Mouse (Mus musculus) heart, postnatal 36 days (tissue): ENCODE measurements around the gene Farp1. TPM values are rescaled to one million over a fixed set of nuclear protein-coding genes. Genes with fewer than 3 reads are reported as not detected.
A peak's percentile ranks its signal among the peaks of the same experiment; 100 is the strongest.

Experiments used
- DNase-seq, 2 experiments: peaks; one replicate each; pipeline ENCODE4 v3.0.0; 2021 to 2022
- intact Hi-C: fragments of 180-260 bp; cut with DNase I; formaldehyde crosslinking; loops from one replicate; pipeline ENCODE4 v1.15.1; 2025
- total RNA-seq, 2 experiments: library from RNA; stranded (reverse); gene quantifications; 2 replicates each; pipeline ENCODE4 v1.2.3; 2021

The Farp1 gene
- total RNA-seq, 2 experiments from 2014 or later = 10.4 to 10.8 TPM

- intact Hi-C loops = no loop called here
- DNase-seq = no peak
These were observed 209.1 kb downstream of the Farp1 start for GRCm38 (mm10) chr14:121244104-121244503.

GRCm38 (mm10) chr14:121246048-121246731, 211.2 kb downstream of the Farp1 start:
- no peak for DNase-seq
- intact Hi-C loops = no loop called here

GRCm38 (mm10) chr14:121247287-121247686, 212.3 kb downstream of the Farp1 start:
- intact Hi-C loops = no loop called here
- no peak for DNase-seq

- intact Hi-C loops = no loop called here
- DNase-seq = no peak
These were observed 213.3 kb downstream of the Farp1 start for GRCm38 (mm10) chr14:121248346-121248745.

- intact Hi-C loops = no loop called here
- DNase-seq = no peak
These were observed 216.1 kb downstream of the Farp1 start for GRCm38 (mm10) chr14:121251099-121251498.

- intact Hi-C loops = no loop called here
- no peak for DNase-seq
These were observed 216.7 kb downstream of the Farp1 start for GRCm38 (mm10) chr14:121251708-121252107.

GRCm38 (mm10) chr14:121252542-121252941, 217.5 kb downstream of the Farp1 start:
- DNase-seq = no peak
- intact Hi-C loops = no loop called here

- no peak for DNase-seq
- intact Hi-C loops = no loop called here
These were observed 219.9 kb downstream of the Farp1 start for GRCm38 (mm10) chr14:121254869-121255268.

GRCm38 (mm10) chr14:121255469-121255868, 220.5 kb downstream of the Farp1 start:
- intact Hi-C loops = no loop called here
- DNase-seq = no peak

- no peak for DNase-seq
- intact Hi-C loops = no loop called here
These were observed 221.9 kb downstream of the Farp1 start for GRCm38 (mm10) chr14:121256896-121257295.

- DNase-seq = no peak
- intact Hi-C loops = no loop called here
These were observed 224.3 kb downstream of the Farp1 start for GRCm38 (mm10) chr14:121259332-121259731.

GRCm38 (mm10) chr14:121259789-121260188, 224.8 kb downstream of the Farp1 start:
- peak; percentile 48 to 62 for DNase-seq
- intact Hi-C loops = no loop called here

- intact Hi-C loops = no loop called here
- no peak for DNase-seq
These were observed 226.4 kb downstream of the Farp1 start for GRCm38 (mm10) chr14:121261229-121261879.

GRCm38 (mm10) chr14:121262606-121263005, 227.6 kb downstream of the Farp1 start:
- DNase-seq = no peak
- intact Hi-C loops = no loop called here

GRCm38 (mm10) chr14:121263912-121264311, 228.9 kb downstream of the Farp1 start:
- no peak for DNase-seq
- intact Hi-C loops = no loop called here

- no peak for DNase-seq
These were observed 229.5 kb downstream of the Farp1 start for GRCm38 (mm10) chr14:121264453-121264852.

GRCm38 (mm10) chr14:121267801-121268200, 232.8 kb downstream of the Farp1 start:
- DNase-seq = no peak
- intact Hi-C loops = no loop called here

More at GRCm38 (mm10) chr14:121264453-121264852, 229.5 kb downstream of the Farp1 start:
- intact Hi-C loops = no loop called here

- no peak for DNase-seq
- intact Hi-C loops = loop anchor here (10.0 kb wide), 1 partner anchor 304 kb away; no protein-coding TSS in a partner anchor
These were observed 235.5 kb downstream of the Farp1 start for GRCm38 (mm10) chr14:121270490-121270889.

- intact Hi-C loops = loop anchor here (10.0 kb wide), 1 partner anchor 300 kb away; no protein-coding TSS in a partner anchor
- no peak for DNase-seq
These were observed 240.0 kb downstream of the Farp1 start for GRCm38 (mm10) chr14:121274985-121275384.

- DNase-seq = no peak
- intact Hi-C loops = loop anchor here (10.0 kb wide), 1 partner anchor 299 kb away; no protein-coding TSS in a partner anchor
These were observed 241.0 kb downstream of the Farp1 start for GRCm38 (mm10) chr14:121276016-121276415.

GRCm38 (mm10) chr14:121279106-121279505, 244.1 kb downstream of the Farp1 start:
- DNase-seq = peak; percentile 83 to 89
- intact Hi-C loops = loop anchor here (1.0 to 10.0 kb wide), 3 partner anchors 148 to 296 kb away; no protein-coding TSS in a partner anchor
